Mouse (Mus musculus) limb, embryonic 11.5 days (tissue): ENCODE results near the gene Gyg. TPM values are rescaled to one million over a fixed set of nuclear protein-coding genes. Genes with fewer than 3 reads are reported as not detected.

Experiments used
- ATAC-seq: fragments of 200-750 bp; cut with Nextera tagmentation; 2 replicates; pipeline ENCODE4 v1.8.0; 2017; ENCODE audit warnings: low read depth; ENCODE audit not compliant: insufficient number of reproducible peaks, low FRiP score, low TSS enrichment
- DNase-seq: peaks from one replicate; pipeline ENCODE4 v3.0.0-alpha.2; 2015; ENCODE audit warnings: low spot score
- H3K27ac ChIP-seq: fragments of 300-500 bp; sonication (generic); replicated peaks from 2 replicates; pipeline ENCODE4 v1.5.1; 2014; ENCODE audit warnings: low read depth, mild to moderate bottlenecking, low read length
- H3K27me3 ChIP-seq: fragments of 300-500 bp; sonication (generic); 2 replicates; pipeline ENCODE4 v1.6.1; 2014; ENCODE audit warnings: mild to moderate bottlenecking, low read length, mixed read lengths; ENCODE audit not compliant: control insufficient read depth, insufficient read depth
- H3K36me3 ChIP-seq: fragments of 300-500 bp; sonication (generic); 2 replicates; pipeline ENCODE4 v1.6.1; 2014; ENCODE audit warnings: mild to moderate bottlenecking, low read length, moderate library complexity, mixed read lengths; ENCODE audit not compliant: control insufficient read depth, insufficient read depth
- H3K4me1 ChIP-seq: fragments of 300-500 bp; sonication (generic); 2 replicates; pipeline ENCODE4 v1.6.1; 2014; ENCODE audit warnings: low read length, mixed read lengths; ENCODE audit not compliant: control insufficient read depth, insufficient read depth
- H3K4me2 ChIP-seq: fragments of 300-500 bp; sonication (generic); 2 replicates; pipeline ENCODE4 v1.6.1; 2014; ENCODE audit warnings: low read depth, mild to moderate bottlenecking, moderate library complexity; ENCODE audit not compliant: severe bottlenecking
- H3K4me3 ChIP-seq: fragments of 300-500 bp; sonication (generic); 2 replicates; pipeline ENCODE4 v1.5.1; 2014; ENCODE audit warnings: low read depth, low read length
- H3K9ac ChIP-seq: fragments of 300-500 bp; sonication (generic); 2 replicates; pipeline ENCODE4 v1.6.1; 2014; ENCODE audit warnings: mild to moderate bottlenecking, low read length
- H3K9me3 ChIP-seq: fragments of 300-500 bp; sonication (generic); 2 replicates; pipeline ENCODE4 v1.6.1; 2016; ENCODE audit warnings: low read length; ENCODE audit not compliant: control insufficient read depth
- WGBS: fragments of 180-500 bp; shearing (Covaris S2); extraction: QIAGEN DNeasy Blood & Tissue Kit; methylation state at CpG from one replicate; pipeline ENCODE4 v1.1.7; 2014; 5-methylcytosine and 5-hydroxymethylcytosine counted together
- polyA plus RNA-seq: library from polyadenylated mRNA; unstranded; fragments of >200 nt; fragmentation: Nextera tagmentation; extraction: Ambion mirVana; gene quantifications from 2 replicates; pipeline ENCODE4 v1.2.1, GENCODE M21; 2014

The Gyg gene
- polyA plus RNA-seq, 1 experiment from 2014 or later: 44.9 TPM

- Histone ChIP-seq H3K27me3 (no peaks in the 10 kb centered on the region), H3K36me3 (no peaks in the 10 kb centered on the region), H3K4me2 (no peak overlapping the region), H3K4me1 (peaks cover 10% of the 10 kb centered on the region), H3K4me3 (no peak overlapping the region), H3K27ac (0 out of 2 replicates have a peak overlapping the region, but pooled peaks have one; percentile 26), H3K9me3 (no peaks in the 10 kb centered on the region), H3K9ac (no peak overlapping the region)
- ATAC-seq (no peak), DNase-seq (no peak)
Measured at GRCm38 (mm10) chr3:20141240-20141639, 13.9 kb downstream of the Gyg start.

GRCm38 (mm10) chr3:20136868-20137581 lies 18.1 kb downstream of the Gyg start:
- 88% methylated on average over 9 of the region's 9 CpGs for WGBS
- no peaks in the 10 kb centered on the region for H3K9me3 ChIP-seq
- no peaks in the 10 kb centered on the region for H3K27me3 ChIP-seq
- ATAC-seq: no peak
- no peak overlapping the region for H3K4me3 ChIP-seq
- H3K4me2 ChIP-seq: no peak overlapping the region
- no peaks in the 10 kb centered on the region for H3K36me3 ChIP-seq
- H3K9ac ChIP-seq: no peak overlapping the region
- no peak for DNase-seq
- H3K4me1 ChIP-seq: peaks cover 7% of the 10 kb centered on the region
- no peak overlapping the region for H3K27ac ChIP-seq

GRCm38 (mm10) chr3:20134545-20134944 lies 20.6 kb downstream of the Gyg start:
- Histone ChIP-seq H3K27me3 (no peaks in the 10 kb centered on the region), H3K9me3 (no peaks in the 10 kb centered on the region), H3K27ac (no peak overlapping the region), H3K9ac (no peak overlapping the region), H3K36me3 (no peaks in the 10 kb centered on the region), H3K4me2 (no peak overlapping the region), H3K4me1 (no peaks in the 10 kb centered on the region), H3K4me3 (no peak overlapping the region)
- ATAC-seq (no peak), DNase-seq (no peak)
- WGBS: 78% methylated on average over 3 of the region's 3 CpGs

- no peak overlapping the region for H3K27ac ChIP-seq
- no peaks in the 10 kb centered on the region for H3K27me3 ChIP-seq
- H3K4me2 ChIP-seq: no peak overlapping the region
- H3K9ac ChIP-seq: no peak overlapping the region
- ATAC-seq (no peak), DNase-seq (no peak)
- 76% methylated on average over 1 of the region's 1 CpGs for WGBS
- no peaks in the 10 kb centered on the region for H3K36me3 ChIP-seq
- no peaks in the 10 kb centered on the region for H3K4me1 ChIP-seq
- no peak overlapping the region for H3K4me3 ChIP-seq
- no peaks in the 10 kb centered on the region for H3K9me3 ChIP-seq
Measured at GRCm38 (mm10) chr3:20133745-20134144, 21.4 kb downstream of the Gyg start.

GRCm38 (mm10) chr3:20132731-20133130 lies 22.4 kb downstream of the Gyg start:
- WGBS: 97% methylated on average over 1 of the region's 1 CpGs
- H3K36me3 ChIP-seq: no peaks in the 10 kb centered on the region
- H3K9ac ChIP-seq: no peak overlapping the region
- H3K9me3 ChIP-seq: no peaks in the 10 kb centered on the region
- H3K27ac ChIP-seq: no peak overlapping the region
- no peaks in the 10 kb centered on the region for H3K4me1 ChIP-seq
- no peak overlapping the region for H3K4me2 ChIP-seq
- H3K4me3 ChIP-seq: no peak overlapping the region
- H3K27me3 ChIP-seq: no peaks in the 10 kb centered on the region
- ATAC-seq (no peak), DNase-seq (no peak)

DNA sequence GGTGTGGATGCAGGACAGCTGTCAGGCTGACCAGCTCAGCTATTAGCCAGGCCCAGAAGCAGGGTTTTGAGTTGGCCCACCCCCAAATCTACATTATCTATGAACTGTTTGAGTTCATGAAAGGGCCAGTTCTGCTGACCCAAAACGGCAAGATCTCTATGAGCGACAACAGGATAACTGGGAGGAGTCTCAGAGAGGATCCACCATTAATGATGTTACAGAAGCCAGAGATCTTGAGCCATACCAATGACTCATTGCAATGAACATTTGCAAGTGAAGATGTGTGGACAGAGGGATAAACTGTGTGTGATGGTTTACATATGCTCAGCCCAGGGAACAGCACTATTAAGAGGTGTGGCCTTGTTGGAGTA lies 23.8 kb downstream of the Gyg start:
- no peaks in the 10 kb centered on the region for H3K27me3 ChIP-seq
- H3K27ac ChIP-seq: no peak overlapping the region
- H3K4me2 ChIP-seq: no peak overlapping the region
- no peak for DNase-seq
- H3K36me3 ChIP-seq: no peaks in the 10 kb centered on the region
- WGBS: 92% methylated on average over 2 of the region's 2 CpGs
- H3K4me1 ChIP-seq: no peaks in the 10 kb centered on the region
- ATAC-seq: no peak
- H3K9me3 ChIP-seq: no peaks in the 10 kb centered on the region
- no peak overlapping the region for H3K4me3 ChIP-seq
- H3K9ac ChIP-seq: no peak overlapping the region

DNA sequence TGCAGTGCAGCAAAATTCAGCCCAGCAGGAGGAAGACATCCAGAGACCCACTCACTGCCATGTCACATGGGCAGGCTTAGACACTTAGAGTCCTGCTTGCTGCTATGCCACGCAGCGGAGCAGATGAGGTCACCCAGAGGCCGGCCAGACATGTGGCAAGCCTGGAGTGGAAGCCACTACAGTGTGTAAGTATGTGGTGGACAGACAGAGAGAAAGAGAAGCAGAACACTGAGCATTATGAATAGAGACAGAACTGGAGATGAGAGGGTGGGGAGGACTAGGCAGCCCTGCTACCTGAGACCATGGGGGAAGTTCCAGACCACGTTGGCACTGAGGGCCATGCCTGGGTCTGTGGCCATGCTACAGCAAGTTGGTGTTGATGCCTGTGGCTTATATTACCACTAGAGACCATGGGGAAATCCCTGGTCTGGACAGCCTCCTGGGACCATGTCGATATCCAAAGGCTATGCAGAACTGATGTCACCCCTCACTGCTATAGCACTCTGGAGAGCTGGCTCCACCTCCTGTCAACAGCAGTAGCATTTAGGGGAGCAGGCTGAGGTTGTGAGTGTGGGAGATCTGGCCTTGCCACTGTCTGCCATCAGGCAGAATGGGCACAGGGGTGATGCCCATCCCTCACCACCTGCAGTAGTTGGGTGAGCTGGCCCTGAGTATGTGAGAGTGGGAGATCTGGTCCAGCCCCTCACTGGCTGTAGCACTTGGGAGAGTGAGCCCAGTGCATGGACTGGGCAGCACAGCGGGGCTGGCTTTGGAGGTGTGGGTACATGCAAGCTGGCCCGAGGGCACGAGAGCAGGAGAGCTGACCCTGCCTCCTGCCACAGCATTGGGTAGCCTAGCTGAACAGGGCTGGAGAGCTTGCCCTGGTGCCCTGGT lies 24.4 kb downstream of the Gyg start:
- DNase-seq: no peak
- Histone ChIP-seq H3K9ac (no peak overlapping the region), H3K36me3 (no peaks in the 10 kb centered on the region), H3K4me3 (no peak overlapping the region), H3K4me2 (no peak overlapping the region), H3K27ac (no peak overlapping the region), H3K4me1 (no peaks in the 10 kb centered on the region), H3K9me3 (no peaks in the 10 kb centered on the region), H3K27me3 (no peaks in the 10 kb centered on the region)
- 87% methylated on average over 8 of the region's 8 CpGs for WGBS
- ATAC-seq: no peak

GRCm38 (mm10) chr3:20129491-20129890 lies 25.6 kb downstream of the Gyg start:
- H3K9me3 ChIP-seq: no peaks in the 10 kb centered on the region
- WGBS: 92% methylated on average over 5 of the region's 5 CpGs
- ATAC-seq: no peak
- no peak overlapping the region for H3K9ac ChIP-seq
- no peaks in the 10 kb centered on the region for H3K4me1 ChIP-seq
- H3K4me2 ChIP-seq: no peak overlapping the region
- no peaks in the 10 kb centered on the region for H3K36me3 ChIP-seq
- H3K27ac ChIP-seq: no peak overlapping the region
- H3K4me3 ChIP-seq: no peak overlapping the region
- DNase-seq: no peak
- no peaks in the 10 kb centered on the region for H3K27me3 ChIP-seq
